Mouse (Mus musculus) midbrain, embryonic 14.5 days (tissue): ENCODE measurements at regions not wholly inside any gene's neighbourhood (a gene's known extent, or its start where the extent isn't known, plus 50 kb on each side); places are given as distances from the start of the nearest gene placed in this dataset.

ENCODE experiments used
- ATAC-seq: fragments of 200-750 bp; cut with Nextera tagmentation; 2 replicates; pipeline ENCODE4 v1.8.0; 2017; ENCODE audit warnings: moderate number of reproducible peaks, moderate library complexity; ENCODE audit not compliant: low FRiP score, low TSS enrichment
- DNase-seq: peaks from one replicate; pipeline ENCODE4 v3.0.0-alpha.2; 2015
- H3K27ac ChIP-seq: fragments of 300-500 bp; sonication (generic); replicated peaks from 2 replicates; pipeline ENCODE4 v1.5.1; 2014; ENCODE audit warnings: mild to moderate bottlenecking, low read depth, low read length, moderate library complexity
- H3K27me3 ChIP-seq: fragments of 300-500 bp; sonication (generic); 2 replicates; pipeline ENCODE4 v1.6.1; 2014; ENCODE audit warnings: low read length, control low read depth, mixed read lengths; ENCODE audit not compliant: control insufficient read depth, insufficient read depth
- H3K36me3 ChIP-seq: fragments of 300-500 bp; sonication (generic); 2 replicates; pipeline ENCODE4 v1.6.1; 2014; ENCODE audit warnings: low read length, control low read depth; ENCODE audit not compliant: control insufficient read depth, insufficient read depth
- H3K4me1 ChIP-seq: fragments of 300-500 bp; sonication (generic); 2 replicates; pipeline ENCODE4 v1.6.1; 2014; ENCODE audit warnings: mild to moderate bottlenecking, antibody characterized with exemption, low read length, control low read depth; ENCODE audit not compliant: control insufficient read depth, insufficient read depth
- H3K4me2 ChIP-seq: fragments of 300-500 bp; sonication (generic); 2 replicates; pipeline ENCODE4 v1.6.1; 2014; ENCODE audit warnings: mild to moderate bottlenecking, low read length, moderate library complexity
- H3K4me3 ChIP-seq: fragments of 300-500 bp; sonication (generic); replicated peaks from 2 replicates; pipeline ENCODE4 v1.5.1; 2014; ENCODE audit warnings: low read depth, low read length
- H3K9ac ChIP-seq: fragments of 300-500 bp; sonication (generic); replicated peaks from 2 replicates; pipeline ENCODE4 v1.6.1; 2014; ENCODE audit warnings: mild to moderate bottlenecking, low read length, moderate library complexity
- H3K9me3 ChIP-seq: fragments of 300-500 bp; sonication (generic); 2 replicates; pipeline ENCODE4 v1.6.1; 2016; ENCODE audit warnings: low read length, control low read depth, mixed read lengths; ENCODE audit not compliant: control insufficient read depth
- WGBS: fragments of 180-500 bp; shearing (Covaris S2); extraction: QIAGEN DNeasy Blood & Tissue Kit; methylation state at CpG from one replicate; pipeline ENCODE4 v1.1.7; 2014; 5-methylcytosine and 5-hydroxymethylcytosine counted together

- Histone ChIP-seq H3K4me3 (no peak overlapping the region), H3K36me3 (no peaks in the 10 kb centered on the region), H3K4me2 (no peak overlapping the region), H3K4me1 (no peaks in the 10 kb centered on the region), H3K27ac (no peak overlapping the region), H3K9me3 (no peaks in the 10 kb centered on the region), H3K27me3 (no peaks in the 10 kb centered on the region), H3K9ac (no peak overlapping the region)
- WGBS = 88% methylated on average over 7 of the region's 7 CpGs
- ATAC-seq = no peak
- DNase-seq = no peak
Observed at GRCm38 (mm10) chr6:31206106-31206505, 192.4 kb upstream of the Mkln1 start.

GRCm38 (mm10) chr6:31207231-31207630 is 191.3 kb upstream of the Mkln1 start:
- Histone ChIP-seq H3K4me1 (no peaks in the 10 kb centered on the region), H3K27me3 (no peaks in the 10 kb centered on the region), H3K4me3 (no peak overlapping the region), H3K36me3 (no peaks in the 10 kb centered on the region), H3K9ac (no peak overlapping the region), H3K4me2 (no peak overlapping the region), H3K27ac (no peak overlapping the region), H3K9me3 (no peaks in the 10 kb centered on the region)
- 92% methylated on average over 12 of the region's 12 CpGs for WGBS
- no peak for ATAC-seq
- no peak for DNase-seq

GRCm38 (mm10) chr6:31208224-31208623 is 190.3 kb upstream of the Mkln1 start:
- Histone ChIP-seq H3K36me3 (no peaks in the 10 kb centered on the region), H3K4me3 (no peak overlapping the region), H3K9me3 (no peaks in the 10 kb centered on the region), H3K27ac (no peak overlapping the region), H3K4me2 (no peak overlapping the region), H3K9ac (no peak overlapping the region), H3K4me1 (no peaks in the 10 kb centered on the region), H3K27me3 (no peaks in the 10 kb centered on the region)
- ATAC-seq = no peak
- no peak for DNase-seq
- WGBS = 92% methylated on average over 6 of the region's 6 CpGs

- no peak for DNase-seq
- Histone ChIP-seq H3K4me2 (no peak overlapping the region), H3K9me3 (no peaks in the 10 kb centered on the region), H3K27ac (no peak overlapping the region), H3K4me1 (no peaks in the 10 kb centered on the region), H3K9ac (no peak overlapping the region), H3K27me3 (no peaks in the 10 kb centered on the region), H3K36me3 (no peaks in the 10 kb centered on the region), H3K4me3 (no peak overlapping the region)
- 90% methylated on average over 15 of the region's 15 CpGs for WGBS
- no peak for ATAC-seq
Observed at GRCm38 (mm10) chr6:31209411-31210139, 189.0 kb upstream of the Mkln1 start.

- Histone ChIP-seq H3K9ac (no peak overlapping the region), H3K4me2 (no peak overlapping the region), H3K27me3 (no peaks in the 10 kb centered on the region), H3K4me3 (no peak overlapping the region), H3K36me3 (no peaks in the 10 kb centered on the region), H3K9me3 (no peaks in the 10 kb centered on the region), H3K4me1 (no peaks in the 10 kb centered on the region), H3K27ac (no peak overlapping the region)
- no peak for DNase-seq
- no peak for ATAC-seq
- 83% methylated on average over 7 of the region's 7 CpGs for WGBS
Observed at GRCm38 (mm10) chr6:31210209-31210714, 188.3 kb upstream of the Mkln1 start.

GRCm38 (mm10) chr6:31211091-31211490 is 187.4 kb upstream of the Mkln1 start:
- no peak overlapping the region for H3K4me2 ChIP-seq
- H3K27me3 ChIP-seq = no peaks in the 10 kb centered on the region
- no peak overlapping the region for H3K27ac ChIP-seq
- H3K4me3 ChIP-seq = no peak overlapping the region
- ATAC-seq (no peak), DNase-seq (no peak)
- no peak overlapping the region for H3K9ac ChIP-seq
- H3K9me3 ChIP-seq = no peaks in the 10 kb centered on the region
- 89% methylated on average over 4 of the region's 4 CpGs for WGBS
- H3K4me1 ChIP-seq = no peaks in the 10 kb centered on the region
- no peaks in the 10 kb centered on the region for H3K36me3 ChIP-seq

GRCm38 (mm10) chr6:31211616-31212015 is 186.9 kb upstream of the Mkln1 start:
- no peak for ATAC-seq
- Histone ChIP-seq H3K27me3 (no peaks in the 10 kb centered on the region), H3K4me3 (no peak overlapping the region), H3K4me1 (no peaks in the 10 kb centered on the region), H3K27ac (no peak overlapping the region), H3K36me3 (no peaks in the 10 kb centered on the region), H3K9me3 (no peaks in the 10 kb centered on the region), H3K9ac (no peak overlapping the region), H3K4me2 (no peak overlapping the region)
- 85% methylated on average over 5 of the region's 5 CpGs for WGBS
- DNase-seq = no peak

GRCm38 (mm10) chr6:31212080-31212479 is 186.5 kb upstream of the Mkln1 start:
- Histone ChIP-seq H3K27ac (no peak overlapping the region), H3K4me3 (no peak overlapping the region), H3K9me3 (no peaks in the 10 kb centered on the region), H3K36me3 (no peaks in the 10 kb centered on the region), H3K4me1 (0 out of 2 replicates have a peak, but pooled peaks cover 3% of the 10 kb centered on the region), H3K9ac (no peak overlapping the region), H3K27me3 (no peaks in the 10 kb centered on the region), H3K4me2 (no peak overlapping the region)
- 91% methylated on average over 7 of the region's 7 CpGs for WGBS
- ATAC-seq = no peak
- DNase-seq = no peak

GRCm38 (mm10) chr6:31212694-31213093 is 185.8 kb upstream of the Mkln1 start:
- Histone ChIP-seq H3K27ac (no peak overlapping the region), H3K36me3 (no peaks in the 10 kb centered on the region), H3K4me1 (0 out of 2 replicates have a peak, but pooled peaks cover 5% of the 10 kb centered on the region), H3K4me2 (no peak overlapping the region), H3K9me3 (no peaks in the 10 kb centered on the region), H3K9ac (no peak overlapping the region), H3K27me3 (no peaks in the 10 kb centered on the region), H3K4me3 (no peak overlapping the region)
- WGBS = 76% methylated on average over 13 of the region's 13 CpGs
- DNase-seq (no peak), ATAC-seq (no peak)
